8 mouse cellular contexts compared by ENCODE assay signal in the genomic region with DNA sequence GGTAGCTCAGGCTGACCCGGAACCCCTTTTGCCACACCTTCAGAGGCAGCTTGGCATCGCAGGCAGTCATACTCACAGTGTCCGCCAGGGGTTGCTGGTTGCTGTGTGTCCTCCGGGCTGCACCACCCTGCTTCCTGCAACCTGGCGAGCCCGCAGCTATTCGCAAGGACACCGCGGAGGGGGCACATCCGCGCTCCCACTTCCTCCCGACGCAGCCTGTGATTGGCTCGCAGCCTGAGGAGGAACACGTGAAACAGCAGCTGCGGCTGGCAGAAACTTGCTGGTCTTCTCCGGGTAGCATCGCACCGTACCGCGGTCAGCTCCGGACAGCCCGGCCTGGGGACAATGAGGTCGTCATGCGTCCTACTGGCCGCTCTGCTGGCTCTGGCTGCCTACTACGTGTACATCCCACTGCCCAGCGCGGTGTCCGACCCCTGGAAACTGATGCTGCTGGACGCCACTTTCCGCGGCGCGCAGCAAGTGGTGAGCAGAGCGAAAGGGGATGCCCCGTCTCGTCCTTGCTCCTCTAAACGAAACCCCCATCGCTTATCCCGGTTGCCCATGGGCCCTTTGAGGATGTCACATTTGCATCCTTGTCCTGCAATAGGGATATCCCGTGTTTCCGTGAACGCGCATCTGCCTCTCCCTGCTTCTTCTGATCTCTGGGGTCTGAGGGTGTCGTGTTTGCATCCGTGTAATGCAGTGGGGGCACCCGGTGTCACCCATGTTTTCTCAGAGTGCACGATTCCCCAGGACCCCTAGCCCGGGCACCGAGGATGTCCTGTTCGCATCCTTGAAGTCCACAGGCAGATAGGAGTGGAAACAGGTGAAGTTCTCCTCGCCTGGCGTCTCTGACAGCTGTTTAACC. TPM values are rescaled to one million over a fixed set of nuclear protein-coding genes. Genes with fewer than 3 reads are reported as not detected.
DNase-seq lines count a peak whose midpoint lies in the region; ATAC-seq and TF ChIP-seq lines count a peak whose summit lies in the region.

A gene (plus strand): TSS at position 233 of the 868 bp plus-strand sequence.

- H3K4me2 ChIP-seq in embryonic facial prominence, embryonic 13.5 days, result peak within 1 kb of the TSS; percentile 99
- H3K4me2 ChIP-seq in limb, embryonic 13.5 days (replicated peaks), result peak within 1 kb of the TSS; percentile 95
- H3K4me2 ChIP-seq in midbrain, embryonic 16.5 days (ENCODE audit: low read length), result peak within 1 kb of the TSS; percentile 95

- TF ChIP-seq EP300 in heart, adult 2 months (IDR thresholded peaks at IDR 0.05; ENCODE audit: insufficient read depth, low read depth, low read length), result peak; percentile 71; the same call in 1 of the 2 replicates

- no peaks in the 10 kb centered on the region for H3K9me3 ChIP-seq in embryonic facial prominence, embryonic 13.5 days
- no peaks in the 10 kb centered on the region for H3K9me3 ChIP-seq in limb, embryonic 13.5 days
- no peaks in the 10 kb centered on the region for H3K9me3 ChIP-seq in midbrain, embryonic 16.5 days (replicated peaks; ENCODE audit: control insufficient read depth, low read length, poor library complexity, severe bottlenecking)

- peak; percentile 88 for TF ChIP-seq POLR2A in heart, adult 2 months (IDR thresholded peaks at IDR 0.05; ENCODE audit: insufficient read depth, low read depth, low read length)

- no peak within 1 kb of the TSS for H3K27ac ChIP-seq in embryonic facial prominence, embryonic 13.5 days
- peak within 1 kb of the TSS; percentile 87 for H3K27ac ChIP-seq in heart, adult 2 months
- no peak within 1 kb of the TSS for H3K27ac ChIP-seq in limb, embryonic 13.5 days
- peak within 1 kb of the TSS; percentile 3; the same call in 1 of the 2 replicates for H3K27ac ChIP-seq in midbrain, embryonic 16.5 days (ENCODE audit: low read length)

- no peaks in the 10 kb centered on the region for H3K79me2 ChIP-seq in heart, adult 2 months (replicated peaks; ENCODE audit: control insufficient read depth, insufficient read depth, low read length)

- H3K36me3 ChIP-seq in embryonic facial prominence, embryonic 13.5 days, result no peaks in the 10 kb centered on the region
- H3K36me3 ChIP-seq in heart, adult 2 months (ENCODE audit: control insufficient read depth, insufficient read depth, low read length), result no peaks in the 10 kb centered on the region
- H3K36me3 ChIP-seq in limb, embryonic 13.5 days, result no peaks in the 10 kb centered on the region
- H3K36me3 ChIP-seq in midbrain, embryonic 16.5 days (ENCODE audit: control insufficient read depth, insufficient read depth, low read length), result no peaks in the 10 kb centered on the region

- peak within 1 kb of the TSS; percentile 67 for H3K4me3 ChIP-seq in embryonic facial prominence, embryonic 13.5 days
- peak within 1 kb of the TSS; percentile 85 for H3K4me3 ChIP-seq in heart, adult 2 months
- peak within 1 kb of the TSS; percentile 66 for H3K4me3 ChIP-seq in limb, embryonic 13.5 days
- peak within 1 kb of the TSS; percentile 79 for H3K4me3 ChIP-seq in midbrain, embryonic 16.5 days (ENCODE audit: low read depth, low read length)

- intact Hi-C loops in heart, adult 2 months (cut with DNase I), result loop anchor here (1.0 to 2.0 kb wide), 2 partner anchors 30 to 54 kb away; a partner anchor contains a TSS

- TF ChIP-seq CTCF in heart, adult 2 months (IDR thresholded peaks at IDR 0.05), result no peak; the same call in 1 of the 2 replicates

- peak within 1 kb of the TSS; percentile 77 for H3K9ac ChIP-seq in embryonic facial prominence, embryonic 13.5 days
- peak within 1 kb of the TSS; percentile 90 for H3K9ac ChIP-seq in heart, adult 2 months (ENCODE audit: low read depth, low read length)
- H3K9ac ChIP-seq in limb, embryonic 13.5 days, result peak within 1 kb of the TSS; percentile 76
- H3K9ac ChIP-seq in midbrain, embryonic 16.5 days (ENCODE audit: low read depth, low read length), result peak within 1 kb of the TSS; percentile 72

- H3K27me3 ChIP-seq in embryonic facial prominence, embryonic 13.5 days, result peaks cover 3% of the 10 kb centered on the region; the same call in 1 of the 2 replicates
- H3K27me3 ChIP-seq in heart, adult 2 months (ENCODE audit: control insufficient read depth, insufficient read depth, low read length), result no peaks in the 10 kb centered on the region
- H3K27me3 ChIP-seq in limb, embryonic 13.5 days, result peaks cover 4% of the 10 kb centered on the region; the same call in 1 of the 2 replicates
- H3K27me3 ChIP-seq in midbrain, embryonic 16.5 days (ENCODE audit: control insufficient read depth, insufficient read depth, low read depth, low read length), result no peaks in the 10 kb centered on the region

- peaks cover 11% of the 10 kb centered on the region for H3K4me1 ChIP-seq in embryonic facial prominence, embryonic 13.5 days
- no peaks in the 10 kb centered on the region for H3K4me1 ChIP-seq in heart, adult 2 months (ENCODE audit: control insufficient read depth, insufficient read depth, low read length)
- peaks cover 7% of the 10 kb centered on the region for H3K4me1 ChIP-seq in limb, embryonic 13.5 days
- H3K4me1 ChIP-seq in midbrain, embryonic 16.5 days (ENCODE audit: control insufficient read depth, insufficient read depth, low read length), result peaks cover 8% of the 10 kb centered on the region

- WGBS in embryonic facial prominence, embryonic 13.5 days, result under 1% methylated on average over 54 of the region's 54 CpGs
- WGBS in heart, adult 2 months, result 1% methylated on average over 54 of the region's 54 CpGs
- 1% methylated on average over 54 of the region's 54 CpGs for WGBS in limb, embryonic 13.5 days
- WGBS in midbrain, embryonic 16.5 days, result under 1% methylated on average over 54 of the region's 54 CpGs

- DNase-seq in 3134 (ENCODE audit: extremely low read depth, insufficient read length, low spot score), result peak; percentile 94
- peak; percentile 96 for DNase-seq in adrenal gland, postnatal 36 days
- peak; percentile 94 to 96 for DNase-seq in heart, adult 2 months
- DNase-seq in kidney, adult 8-10 months, result peak; percentile 97
- peak; percentile 84 to 93 for DNase-seq in spleen, postnatal 10 days (ENCODE audit: low spot score in 2 of 2)

- ATAC-seq in embryonic facial prominence, embryonic 13.5 days (ENCODE audit: insufficient number of reproducible peaks, insufficient read depth, low FRiP score, low TSS enrichment, low read depth), result peak; percentile 92
- peak; percentile 97 for ATAC-seq in limb, embryonic 13.5 days (ENCODE audit: low FRiP score, low read depth)
- peak; percentile 99 for ATAC-seq in midbrain, embryonic 16.5 days

RNA-seq across cellular contexts. Expression of the gene that starts here (rescaled TPM):
- total RNA-seq in adrenal gland, postnatal 36 days (2021), result 100 to 1,000 TPM in 1 of 2 experiments, 10 to 100 TPM in 1; 91.9 to 225 TPM
- polyA plus RNA-seq in embryonic facial prominence, embryonic 13.5 days (2015; fragmentation: Nextera tagmentation; extraction: Ambion mirVana), result 3.9 and 4.8 TPM in 2 replicates
- 100 to 1,000 TPM; 201 to 233 TPM for total RNA-seq in heart, adult 2 months (2021)
- polyA plus RNA-seq in heart, adult 2 months (2012; rRNA removed), result 81.3 and 118 TPM in 2 replicates
- polyA plus RNA-seq in limb, embryonic 13.5 days (2015; fragmentation: Nextera tagmentation; extraction: Ambion mirVana), result 4.4 and 4.9 TPM in 2 replicates
- 16.1 and 18.2 TPM in 2 replicates for polyA plus RNA-seq in midbrain, embryonic 16.5 days (2015; fragmentation: Nextera tagmentation; extraction: Ambion mirVana)

Comparison
In these comparisons a context has a peak if more than half of its experiments do, and no peak if none do; other contexts are left out.
1. H3K27ac ChIP-seq: peak in heart, adult 2 months (single experiment) and midbrain, embryonic 16.5 days (single experiment); none in embryonic facial prominence, embryonic 13.5 days (single experiment) and limb, embryonic 13.5 days (single experiment).
2. Peak in every context shown above with its lines, with median percentiles within 50 percentile points of each other: DNase-seq, ATAC-seq, H3K4me2 ChIP-seq, H3K4me3 ChIP-seq and H3K9ac ChIP-seq.